Mouse (Mus musculus) embryonic fibroblast, embryonic 13.5 days (primary cell): Measurements from ENCODE around the gene Accsl. TPM values are rescaled to one million over a fixed set of nuclear protein-coding genes. Genes with fewer than 3 reads are reported as not detected.

Experiments used
- H3K27ac ChIP-seq: 2 replicates; pipeline ENCODE4 v1.5.1; 2012; ENCODE audit warnings: low read length, control low read depth, inconsistent platforms; ENCODE audit not compliant: insufficient read depth
- H3K4me1 ChIP-seq: 2 replicates; pipeline ENCODE4 v1.6.1; 2011; ENCODE audit warnings: low read length; ENCODE audit not compliant: control insufficient read depth, insufficient read depth
- H3K4me3 ChIP-seq: 2 replicates; pipeline ENCODE4 v1.5.1; 2011; ENCODE audit warnings: mild to moderate bottlenecking, control low read depth, low read length; ENCODE audit not compliant: insufficient read depth
- CTCF ChIP-seq: IDR thresholded peaks from 2 replicates; pipeline ENCODE4 v1.5.1; 2011; ENCODE audit warnings: mild to moderate bottlenecking, control low read depth, low read length, moderate library complexity, borderline replicate concordance; ENCODE audit not compliant: insufficient read depth
- POLR2A ChIP-seq: IDR thresholded peaks from 2 replicates; pipeline ENCODE4 v1.6.1; 2011; ENCODE audit warnings: low read depth, mild to moderate bottlenecking, control low read depth, low read length, moderate library complexity
- polyA plus RNA-seq: library from polyadenylated mRNA; stranded (reverse); fragments of >200 nt; gene quantifications from 2 replicates; pipeline ENCODE4 v1.2.4, GENCODE M21; 2011; ENCODE audit warnings: low read depth; ENCODE audit not compliant: missing spikeins, insufficient read length

Accsl gene
- polyA plus RNA-seq, 1 experiment, result not detected

GRCm38 (mm10) chr2:93817791-93818190, 51.2 kb downstream of the Accsl start:
- TF ChIP-seq POLR2A, result no peak
- no peak for TF ChIP-seq CTCF
- no peak overlapping the region for H3K27ac ChIP-seq
- H3K4me3 ChIP-seq, result no peak overlapping the region
- no peaks in the 10 kb centered on the region for H3K4me1 ChIP-seq

- Histone ChIP-seq H3K4me1 (no peaks in the 10 kb centered on the region), H3K27ac (no peak overlapping the region), H3K4me3 (no peak overlapping the region)
- no peak for TF ChIP-seq CTCF
- no peak for TF ChIP-seq POLR2A
Measured at GRCm38 (mm10) chr2:93813343-93813742, 55.6 kb downstream of the Accsl start.

DNA sequence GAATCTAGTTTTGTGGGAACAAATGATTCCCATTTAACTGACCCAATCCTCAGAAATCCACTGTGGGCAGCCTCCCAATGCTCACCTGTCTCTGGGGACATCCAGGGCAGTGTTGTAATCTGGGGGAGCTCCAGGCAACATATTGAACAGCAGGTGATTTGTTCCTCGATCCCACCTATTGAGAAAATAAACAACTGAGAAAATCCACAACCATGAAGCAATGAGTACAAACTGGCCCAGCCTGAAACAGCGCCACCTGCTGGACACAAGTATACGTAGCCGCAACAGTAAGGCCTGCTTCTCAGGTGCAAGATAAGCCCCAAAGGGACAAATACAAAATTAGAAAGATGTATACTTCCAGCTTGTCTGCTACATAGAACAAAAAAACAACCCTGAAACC, 57.1 kb downstream of the Accsl start:
- Histone ChIP-seq H3K4me1 (no peaks in the 10 kb centered on the region), H3K4me3 (no peak overlapping the region), H3K27ac (no peak overlapping the region)
- TF ChIP-seq CTCF, result peak; percentile 90; the same call in 1 of the 2 replicates
- TF ChIP-seq POLR2A, result no peak

- TF ChIP-seq CTCF (peak; percentile 100), POLR2A (no peak)
- Histone ChIP-seq H3K4me1 (no peaks in the 10 kb centered on the region), H3K4me3 (no peak overlapping the region), H3K27ac (no peak overlapping the region)
Measured at GRCm38 (mm10) chr2:93809931-93810330, 59.0 kb downstream of the Accsl start.

GRCm38 (mm10) chr2:93808071-93808470, 60.9 kb downstream of the Accsl start:
- H3K4me3 ChIP-seq, result no peak overlapping the region
- H3K4me1 ChIP-seq, result no peaks in the 10 kb centered on the region
- no peak overlapping the region for H3K27ac ChIP-seq
- TF ChIP-seq POLR2A, result no peak
- no peak for TF ChIP-seq CTCF

DNA sequence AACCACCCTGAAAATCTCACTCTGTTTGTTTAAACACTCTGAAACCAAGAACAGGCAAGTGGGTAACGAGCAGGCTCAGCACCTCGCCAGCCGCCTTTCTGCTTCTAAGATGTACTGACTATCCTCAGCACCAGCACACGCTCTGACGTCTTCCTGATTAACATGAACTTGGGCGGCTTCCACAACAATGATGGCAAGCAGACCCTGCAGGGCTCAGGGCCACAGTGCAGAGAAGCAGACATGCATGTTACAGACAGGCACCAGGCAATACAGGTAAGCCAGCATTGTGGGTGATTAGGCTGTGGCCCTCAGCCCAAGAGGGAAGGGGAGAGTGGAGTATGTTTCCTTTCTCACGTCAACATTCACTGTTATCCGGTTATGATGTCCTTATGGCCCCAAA, 61.5 kb downstream of the Accsl start:
- Histone ChIP-seq H3K4me3 (no peak overlapping the region), H3K4me1 (no peaks in the 10 kb centered on the region), H3K27ac (no peak overlapping the region)
- TF ChIP-seq CTCF (no peak), POLR2A (no peak)

DNA sequence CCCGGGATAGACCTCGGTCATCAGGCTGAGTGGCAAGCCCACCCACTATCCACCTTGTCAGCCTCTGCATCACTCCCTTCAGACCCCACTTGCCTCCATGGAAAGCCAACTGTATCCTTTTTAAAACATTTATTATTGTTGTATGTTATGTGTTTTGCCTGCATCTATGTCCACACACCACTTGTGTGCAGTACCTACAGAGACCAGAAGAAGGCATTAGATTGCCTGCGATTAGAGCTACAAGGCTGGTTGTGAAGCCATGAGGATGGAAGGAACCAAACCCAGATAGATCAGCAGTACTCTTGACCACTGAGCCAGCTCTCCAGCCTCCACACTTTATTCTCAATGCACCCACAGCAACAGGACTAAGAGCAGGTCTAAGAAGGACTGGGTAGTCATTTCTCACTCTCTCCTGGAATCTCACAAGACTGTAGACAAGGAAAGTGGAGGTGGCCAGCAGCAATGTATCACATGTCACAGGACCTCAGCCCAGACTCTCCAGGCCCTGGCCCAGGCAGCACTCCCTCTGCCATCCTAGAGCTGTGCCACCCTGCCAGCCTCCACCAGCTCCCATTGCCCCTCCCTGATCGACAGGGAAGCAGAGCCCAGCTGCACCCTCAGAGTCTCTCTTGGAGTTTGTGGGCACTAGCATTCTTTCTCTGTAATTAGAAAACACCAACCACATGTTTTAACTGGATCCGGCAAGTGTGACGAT, 62.3 kb downstream of the Accsl start:
- Histone ChIP-seq H3K4me1 (no peaks in the 10 kb centered on the region), H3K27ac (no peak overlapping the region), H3K4me3 (no peak overlapping the region)
- TF ChIP-seq POLR2A (no peak), CTCF (no peak)

DNA sequence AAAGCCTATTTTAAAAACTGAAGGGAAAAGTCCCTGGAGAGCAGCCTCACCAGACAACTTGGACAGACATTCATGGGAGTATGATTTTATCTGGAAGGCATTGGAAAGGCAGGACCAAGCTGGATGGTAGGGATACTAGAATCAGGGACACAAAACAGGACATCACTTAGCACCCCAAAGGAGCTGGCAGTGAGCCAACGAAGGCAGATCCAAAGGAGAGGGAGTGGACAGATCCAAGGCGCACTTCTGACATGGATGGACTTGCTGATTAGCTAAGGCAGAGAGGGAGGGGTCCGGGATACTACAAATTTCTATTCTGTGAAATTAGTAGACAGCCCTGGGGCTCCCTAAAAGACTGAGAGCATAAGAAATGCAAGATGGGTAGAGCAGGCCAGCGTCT, 63.4 kb downstream of the Accsl start:
- no peaks in the 10 kb centered on the region for H3K4me1 ChIP-seq
- TF ChIP-seq POLR2A (no peak), CTCF (no peak)
- H3K4me3 ChIP-seq, result no peak overlapping the region
- H3K27ac ChIP-seq, result no peak overlapping the region

Other genes starting within 250 kb of the Accsl start
- gene Alx4, start 226.8 kb downstream of the Accsl start, polyA plus RNA-seq, result 3.3 and 8.3 TPM in 2 replicates
- gene Ext2, start 46.6 kb downstream of the Accsl start, polyA plus RNA-seq, result 116 and 118 TPM in 2 replicates
- gene Accs, start 19.2 kb downstream of the Accsl start, polyA plus RNA-seq, result 5.3 and 8.1 TPM in 2 replicates
- 0.62 and 0.76 TPM in 2 replicates for gene Gm13889, start 88.0 kb upstream of the Accsl start, polyA plus RNA-seq
- gene Gm27027, start 127.2 kb upstream of the Accsl start, polyA plus RNA-seq, result not detected in 2 replicates
- gene Alkbh3, start 141.7 kb upstream of the Accsl start, polyA plus RNA-seq, result 47.0 and 51.7 TPM in 2 replicates